Mouse (Mus musculus) CD4-positive helper T cell, adult 2 months (primary cell): Measurements from ENCODE around the gene Sez6l2.
"Not testable (repeated sequence)": the region's sequence is repeated elsewhere in the genome, so short reads cannot be mapped to it uniquely, and the experiment has no call there.

Source experiments
- DNase-seq: peaks from one replicate; pipeline ENCODE4 v3.0.0-alpha.2; 2012; ENCODE audit warnings: low read depth, missing footprints, low spot score

Gene Sez6l2

GRCm38 (mm10) chr7:126949793-126950646 is at the start of gene Sez6l2:
Gene Sez6l2, plus strand, starts transcription at chr7:126950563.
- peak; percentile 87 for DNase-seq

GRCm38 (mm10) chr7:126905590-126905989 is 44.8 kb upstream of the Sez6l2 start:
- no peak for DNase-seq

DNA sequence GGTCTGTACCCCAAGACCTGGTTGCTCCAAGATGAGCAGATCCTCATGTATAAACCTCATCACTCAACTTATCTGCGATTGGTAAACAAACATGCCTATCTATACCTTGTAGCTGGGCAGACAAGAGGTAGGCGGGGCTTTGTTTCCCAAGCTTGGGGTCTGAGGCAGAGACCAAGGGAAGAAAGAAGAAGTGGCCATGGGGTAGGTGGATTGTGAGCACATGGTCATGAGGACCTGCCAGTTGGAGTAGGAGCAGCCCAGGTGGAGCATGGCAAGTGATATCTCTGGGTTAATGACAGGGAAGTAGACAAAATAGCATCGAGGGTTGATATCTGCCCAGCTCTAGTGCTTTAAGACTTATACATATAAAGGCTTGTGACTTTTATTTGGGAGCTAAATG is 35.5 kb upstream of the Sez6l2 start:
- no peak for DNase-seq

- not testable (repeated sequence) for DNase-seq
Measured at GRCm38 (mm10) chr7:126918356-126918755, 32.0 kb upstream of the Sez6l2 start.

DNA sequence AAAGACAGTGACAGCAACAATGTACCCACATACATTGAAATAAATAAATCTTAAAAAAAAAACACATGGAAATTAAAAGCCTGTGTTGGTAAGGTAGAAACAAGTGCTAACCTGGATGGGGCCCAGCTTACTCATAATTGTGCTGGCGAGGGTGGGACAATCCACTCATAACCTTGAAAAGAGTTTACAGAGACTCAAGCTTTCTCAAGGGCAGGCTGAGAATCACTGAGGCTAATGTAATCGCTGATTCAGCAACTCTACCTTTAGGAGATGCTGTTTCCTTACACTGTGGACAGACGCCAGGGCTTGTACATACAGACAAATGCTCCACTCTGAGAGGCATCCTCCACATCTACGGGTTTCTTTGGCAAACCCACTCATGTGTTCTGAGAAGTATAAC is 30.4 kb upstream of the Sez6l2 start:
- DNase-seq: no peak

DNA sequence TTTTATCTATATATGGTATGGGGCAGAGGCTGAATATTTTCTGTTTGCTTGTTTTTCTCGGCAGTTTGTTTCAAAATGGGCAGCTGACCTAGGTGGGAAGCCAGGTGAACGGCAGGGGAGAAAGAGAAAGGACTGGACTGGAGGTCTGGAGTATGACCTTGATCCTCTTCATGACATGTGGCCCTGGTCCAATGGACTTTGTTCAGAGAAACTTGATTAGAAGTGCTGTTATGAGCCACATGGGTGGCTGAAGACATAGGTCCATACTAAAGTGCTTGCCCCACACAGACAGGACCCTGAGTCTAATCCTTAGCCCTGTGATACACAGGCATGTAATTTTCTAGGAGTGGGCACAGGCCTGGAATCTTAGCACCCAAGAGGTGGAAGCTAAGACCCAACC is 28.8 kb upstream of the Sez6l2 start:
- no peak for DNase-seq

- no peak for DNase-seq
Measured at GRCm38 (mm10) chr7:126922624-126923060, 27.7 kb upstream of the Sez6l2 start, which contains the start of gene Tmem219. Gene Tmem219, minus strand, starts transcription at chr7:126922917.

DNA sequence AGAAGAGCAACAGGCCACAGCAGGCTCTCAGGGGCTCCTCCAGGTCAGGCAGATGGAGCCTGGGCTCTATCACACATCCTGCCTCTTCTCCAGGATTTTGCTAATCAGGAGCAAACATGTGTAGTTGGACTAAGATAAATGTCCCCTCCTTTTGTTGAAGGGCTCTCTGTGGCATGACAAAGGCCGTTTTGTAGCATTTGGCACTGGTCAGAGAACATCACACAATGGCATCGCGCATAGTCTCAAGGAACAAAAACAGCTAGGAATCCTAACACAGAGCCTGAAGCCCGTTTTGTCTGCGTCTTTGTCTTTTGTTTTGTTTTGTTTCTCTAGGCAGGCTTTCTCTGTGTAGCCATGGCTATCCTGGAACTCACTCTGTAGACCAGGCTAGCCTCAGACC is 26.4 kb upstream of the Sez6l2 start:
- DNase-seq: no peak

GRCm38 (mm10) chr7:126926299-126926698 is 24.1 kb upstream of the Sez6l2 start:
- peak; percentile 65 for DNase-seq

- DNase-seq: peak; percentile 95
Measured at GRCm38 (mm10) chr7:126928384-126929037, 21.9 kb upstream of the Sez6l2 start, which contains the start of gene Kctd13. Gene Kctd13, plus strand, starts transcription at chr7:126928879.

DNA sequence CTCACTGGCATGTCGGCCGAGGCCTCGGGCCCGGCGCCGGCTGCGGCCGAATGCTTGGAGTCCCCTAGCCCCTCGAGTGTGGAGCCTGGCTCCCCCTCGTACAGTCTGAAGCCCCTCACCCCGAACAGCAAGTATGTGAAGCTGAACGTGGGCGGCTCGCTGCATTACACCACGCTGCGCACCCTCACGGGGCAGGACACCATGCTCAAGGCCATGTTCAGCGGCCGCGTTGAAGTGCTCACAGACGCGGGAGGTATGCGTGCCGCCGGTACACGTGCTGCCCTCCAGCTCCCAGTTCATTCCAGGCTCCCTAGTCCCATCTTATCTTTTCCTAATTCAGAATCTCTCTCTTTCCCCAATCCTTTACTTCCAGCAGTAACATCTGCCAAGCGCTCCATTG is 21.3 kb upstream of the Sez6l2 start:
- DNase-seq: no peak

DNA sequence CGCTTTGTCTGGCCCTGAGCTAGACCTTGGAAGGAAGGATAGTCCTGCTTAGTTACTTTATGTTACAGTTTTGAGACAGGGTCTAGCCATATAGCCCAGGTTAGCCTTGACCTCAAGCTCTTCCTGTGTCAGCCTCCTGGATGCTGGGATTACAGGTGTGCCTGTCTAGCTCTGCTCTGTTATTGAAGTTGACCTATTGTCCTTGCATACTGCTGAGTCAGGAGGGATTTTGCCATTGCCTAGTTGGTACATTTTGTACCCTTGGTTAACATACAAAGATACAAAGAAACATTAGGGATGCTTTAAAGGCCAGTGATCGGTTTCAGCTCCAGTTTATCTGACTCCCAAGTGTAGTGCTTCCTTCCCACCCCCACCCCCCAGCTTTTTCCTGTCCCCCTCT is 17.7 kb upstream of the Sez6l2 start:
- DNase-seq: no peak

DNA sequence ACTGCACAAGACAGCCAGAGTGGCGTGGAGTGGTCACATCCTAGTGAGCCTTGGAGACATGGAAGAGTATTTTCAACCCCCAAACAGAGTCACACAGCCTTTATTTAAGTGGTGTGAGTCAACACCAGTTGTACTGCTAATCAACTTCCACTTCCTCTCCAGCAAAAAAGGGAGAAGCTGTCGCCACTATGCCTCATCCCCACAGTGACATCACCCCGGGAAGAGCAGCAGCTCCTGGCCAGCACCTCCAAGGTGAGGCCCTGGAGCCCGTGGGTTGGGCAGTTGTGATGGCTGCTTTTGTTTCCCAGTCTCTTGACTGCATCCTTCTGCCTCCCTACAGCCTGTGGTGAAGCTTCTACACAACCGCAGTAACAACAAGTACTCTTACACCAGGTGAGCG is 9.2 kb upstream of the Sez6l2 start:
- no peak for DNase-seq

GRCm38 (mm10) chr7:126941801-126942200 is 8.6 kb upstream of the Sez6l2 start:
- no peak for DNase-seq

- DNase-seq: peak; percentile 59
Measured at GRCm38 (mm10) chr7:126946530-126946929, 3.8 kb upstream of the Sez6l2 start.

- DNase-seq: no peak
Measured at GRCm38 (mm10) chr7:126948626-126949025, 1.7 kb upstream of the Sez6l2 start.

DNA sequence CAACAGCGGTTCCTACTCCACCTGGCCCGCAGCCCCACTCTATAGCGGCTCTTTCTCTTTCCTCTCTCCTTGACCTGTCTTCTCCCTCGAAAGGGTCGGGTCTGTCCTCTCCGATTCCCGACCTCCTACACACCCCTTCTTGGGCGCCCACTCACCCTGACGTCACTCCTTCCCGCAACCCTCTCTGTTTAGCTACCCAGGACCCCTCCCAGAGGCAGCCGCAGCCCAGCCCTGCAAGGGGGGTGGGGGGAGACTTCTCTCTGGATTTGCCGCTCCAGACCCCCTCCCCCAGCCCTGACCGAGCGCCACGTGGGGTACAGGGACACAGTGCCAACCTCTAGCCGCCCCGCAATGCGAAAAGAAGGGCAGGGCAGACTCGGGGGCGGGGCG is 965 bp upstream of the Sez6l2 start, which contains the start of gene Asphd1:
TSS of gene Asphd1 (minus strand) at position 180 of the 390 bp plus-strand sequence.
- no peak for DNase-seq

DNA sequence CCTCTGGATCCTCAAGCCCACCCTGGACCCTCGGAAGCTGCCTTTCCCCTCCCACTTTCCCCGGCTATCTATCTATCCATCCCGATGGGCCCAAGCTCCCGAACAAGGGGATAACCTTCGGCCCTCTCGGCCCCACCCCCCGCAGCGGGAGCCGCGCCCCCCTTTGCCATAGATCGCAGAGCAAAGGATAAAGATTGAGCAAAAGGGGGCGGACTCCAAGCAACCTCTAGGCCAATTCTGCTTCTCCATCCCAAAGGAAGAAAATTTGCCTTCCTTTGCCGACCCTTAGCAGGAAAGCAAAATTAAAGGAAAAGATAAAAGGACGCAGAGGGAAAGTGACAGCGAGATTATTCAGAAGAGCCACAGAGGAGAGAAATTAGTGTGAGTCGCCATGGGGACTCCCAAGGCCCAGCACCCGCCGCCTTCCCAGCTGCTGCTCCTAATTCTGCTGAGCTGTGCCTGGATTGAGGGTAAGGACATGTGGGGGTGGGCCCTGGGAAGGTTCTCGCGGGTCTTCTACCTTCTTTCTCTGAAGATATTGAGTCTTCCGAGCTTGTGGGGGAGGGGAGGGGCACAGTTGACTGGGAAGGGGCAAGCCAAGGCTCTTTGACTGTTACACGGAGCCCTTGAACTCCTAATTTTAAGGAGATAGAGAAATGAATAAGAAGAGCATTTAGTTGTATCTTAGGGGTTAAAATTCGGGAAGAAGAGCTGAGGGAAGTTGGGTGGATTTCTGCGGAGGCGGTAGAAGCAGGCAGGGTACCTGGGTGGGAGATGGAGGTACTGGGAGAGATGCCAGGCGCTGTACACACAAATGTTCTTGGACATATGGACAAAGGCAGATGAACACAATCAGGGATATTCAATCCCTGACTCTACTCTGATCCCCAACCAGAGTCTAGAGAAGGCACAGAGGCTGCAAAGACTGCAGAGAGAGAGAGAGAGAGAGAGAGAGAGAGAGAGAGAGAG is 568 bp downstream of the Sez6l2 start:
- DNase-seq: no peak

- DNase-seq: no peak
Measured at GRCm38 (mm10) chr7:126951741-126952140, 1.4 kb downstream of the Sez6l2 start.

DNA sequence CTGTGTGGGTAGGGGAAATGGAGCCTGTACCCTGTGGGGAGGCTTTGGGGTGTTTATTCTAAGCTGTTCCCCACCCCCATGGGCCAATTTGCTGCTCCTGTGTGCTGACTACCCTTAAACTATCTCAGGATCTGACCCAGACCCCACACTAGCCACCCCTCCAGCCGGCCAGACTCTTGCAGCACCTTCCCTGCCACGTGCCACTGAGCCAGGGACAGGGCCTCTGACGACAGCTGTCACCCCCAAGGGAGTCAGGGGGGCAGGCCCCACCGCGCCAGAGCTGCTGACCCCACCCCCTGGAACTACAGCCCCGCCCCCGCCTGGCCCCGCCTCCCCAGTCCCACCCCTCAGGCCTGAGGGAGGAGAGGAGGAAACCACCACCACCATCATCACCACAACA is 2.3 kb downstream of the Sez6l2 start:
- DNase-seq: no peak

DNA sequence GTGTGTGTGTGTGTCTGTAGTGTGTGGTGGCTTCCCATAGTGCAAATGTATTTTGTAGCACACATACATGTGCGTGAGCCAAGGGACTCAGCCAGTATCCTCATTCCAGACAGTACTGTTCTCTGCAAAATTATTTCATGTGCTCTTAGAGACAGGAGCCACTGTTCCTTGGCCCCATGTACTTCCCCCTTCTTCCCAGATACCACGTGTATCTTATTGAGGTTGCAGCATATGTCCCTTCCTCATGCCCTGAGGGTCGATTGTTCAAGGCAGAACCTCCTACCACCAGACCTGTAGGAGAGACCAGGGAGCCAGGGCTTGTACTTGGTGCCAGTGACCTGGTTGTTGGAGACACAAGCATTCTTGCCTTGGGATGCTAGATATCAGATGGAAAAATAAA is 4.8 kb downstream of the Sez6l2 start:
- no peak for DNase-seq

DNA sequence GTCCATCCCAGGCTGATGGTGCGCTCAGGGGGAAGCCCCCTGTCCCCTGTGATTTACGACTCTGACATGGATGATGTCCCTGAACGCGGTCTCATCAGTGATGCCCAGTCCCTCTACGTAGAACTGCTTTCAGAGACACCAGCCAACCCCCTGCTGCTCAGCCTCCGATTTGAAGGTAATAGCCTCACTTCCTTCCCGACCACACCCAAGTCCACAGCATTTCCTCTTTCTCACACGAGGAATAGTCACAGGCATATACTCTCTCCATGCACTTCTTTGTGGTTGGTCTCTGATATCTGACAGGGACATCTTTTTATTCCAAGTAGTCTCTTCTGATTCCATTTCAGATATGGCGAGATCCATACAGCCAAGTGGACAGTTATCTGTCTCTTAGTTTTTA is 9.4 kb downstream of the Sez6l2 start:
- no peak for DNase-seq
